Mouse (Mus musculus) forebrain, postnatal 0 days (tissue): ENCODE measurements at regions not wholly inside any gene's neighbourhood (a gene's known extent, or its start where the extent isn't known, plus 50 kb on each side); places are given as distances from the start of the nearest gene placed in this dataset.

ENCODE experiments used
- ATAC-seq: fragments of 200-750 bp; cut with Nextera tagmentation; 2 replicates; pipeline ENCODE4 v1.8.0; 2017; ENCODE audit warnings: mild to moderate bottlenecking, moderate library complexity
- DNase-seq: peaks from one replicate; pipeline ENCODE4 v3.0.0-alpha.2; 2015
- H3K27ac ChIP-seq: fragments of 300-500 bp; sonication (generic); 2 replicates; pipeline ENCODE4 v1.5.1; 2014; ENCODE audit warnings: low read depth, mild to moderate bottlenecking, antibody characterized with exemption, low read length, moderate library complexity, mixed read lengths
- H3K27me3 ChIP-seq: fragments of 300-500 bp; sonication (generic); 2 replicates; pipeline ENCODE4 v1.6.1; 2014; ENCODE audit warnings: mild to moderate bottlenecking, low read length, mixed read lengths; ENCODE audit not compliant: insufficient read depth
- H3K36me3 ChIP-seq: fragments of 300-500 bp; sonication (generic); 2 replicates; pipeline ENCODE4 v1.6.1; 2014; ENCODE audit warnings: mild to moderate bottlenecking, moderate library complexity; ENCODE audit not compliant: insufficient read depth
- H3K4me1 ChIP-seq: fragments of 300-500 bp; sonication (generic); 2 replicates; pipeline ENCODE4 v1.6.1; 2014; ENCODE audit warnings: antibody characterized with exemption; ENCODE audit not compliant: insufficient read depth
- H3K4me2 ChIP-seq: fragments of 300-500 bp; sonication (generic); 2 replicates; pipeline ENCODE4 v1.6.1; 2014; ENCODE audit warnings: low read depth, mild to moderate bottlenecking, moderate library complexity
- H3K4me3 ChIP-seq: fragments of 300-500 bp; sonication (generic); 2 replicates; pipeline ENCODE4 v1.5.1; 2014; ENCODE audit warnings: low read depth, low read length, mixed read lengths
- H3K9ac ChIP-seq: fragments of 300-500 bp; sonication (generic); 2 replicates; pipeline ENCODE4 v1.6.1; 2014; ENCODE audit warnings: mild to moderate bottlenecking
- H3K9me3 ChIP-seq: fragments of 300-500 bp; sonication (generic); 2 replicates; pipeline ENCODE4 v1.6.1; 2016; ENCODE audit warnings: low read length
- CTCF ChIP-seq: sonication (generic); IDR thresholded peaks from 2 replicates; pipeline ENCODE4 v1.5.1; 2016; ENCODE audit warnings: antibody characterized with exemption, control low read depth, low read depth
- WGBS: fragments of 180-500 bp; shearing (Covaris S2); extraction: QIAGEN DNeasy Blood & Tissue Kit; methylation state at CpG from one replicate; pipeline ENCODE4 v1.1.7; 2014; 5-methylcytosine and 5-hydroxymethylcytosine counted together

GRCm38 (mm10) chr9:31683302-31684081, 219.2 kb upstream of the Tmem45b start:
- DNase-seq (no peak), ATAC-seq (no peak)
- H3K9me3 ChIP-seq: no peaks in the 10 kb centered on the region
- no peaks in the 10 kb centered on the region for H3K36me3 ChIP-seq
- no peak for TF ChIP-seq CTCF
- H3K4me2 ChIP-seq: no peak overlapping the region
- WGBS: 18% methylated on average over 19 of the region's 19 CpGs
- H3K4me3 ChIP-seq: no peak overlapping the region
- H3K27me3 ChIP-seq: no peaks in the 10 kb centered on the region
- H3K27ac ChIP-seq: no peak overlapping the region
- H3K9ac ChIP-seq: no peak overlapping the region
- 0 out of 2 replicates have a peak, but pooled peaks cover 4% of the 10 kb centered on the region for H3K4me1 ChIP-seq

- no peak for DNase-seq
- Histone ChIP-seq H3K4me3 (no peak overlapping the region), H3K27ac (no peak overlapping the region), H3K36me3 (no peaks in the 10 kb centered on the region), H3K4me1 (no peaks in the 10 kb centered on the region), H3K9ac (no peak overlapping the region), H3K27me3 (no peaks in the 10 kb centered on the region), H3K4me2 (no peak overlapping the region), H3K9me3 (no peaks in the 10 kb centered on the region)
- TF ChIP-seq CTCF: no peak
- 40% methylated on average over 6 of the region's 6 CpGs for WGBS
- ATAC-seq: no peak
Observed at GRCm38 (mm10) chr9:31682893-31683292, 218.6 kb upstream of the Tmem45b start.

GRCm38 (mm10) chr9:31677150-31677549, 212.9 kb upstream of the Tmem45b start:
- DNase-seq: no peak
- H3K9me3 ChIP-seq: no peaks in the 10 kb centered on the region
- TF ChIP-seq CTCF: no peak
- H3K4me1 ChIP-seq: no peaks in the 10 kb centered on the region
- ATAC-seq: no peak
- H3K27me3 ChIP-seq: no peaks in the 10 kb centered on the region
- H3K4me2 ChIP-seq: no peak overlapping the region
- no peak overlapping the region for H3K9ac ChIP-seq
- no peak overlapping the region for H3K4me3 ChIP-seq
- H3K36me3 ChIP-seq: no peaks in the 10 kb centered on the region
- H3K27ac ChIP-seq: no peak overlapping the region

- no peak for TF ChIP-seq CTCF
- Histone ChIP-seq H3K9ac (no peak overlapping the region), H3K4me3 (no peak overlapping the region), H3K27ac (no peak overlapping the region), H3K4me2 (no peak overlapping the region), H3K9me3 (no peaks in the 10 kb centered on the region), H3K27me3 (no peaks in the 10 kb centered on the region), H3K4me1 (no peaks in the 10 kb centered on the region), H3K36me3 (no peaks in the 10 kb centered on the region)
- DNase-seq (peak; percentile 12), ATAC-seq (no peak)
- 64% methylated on average over 2 of the region's 2 CpGs for WGBS
Observed at GRCm38 (mm10) chr9:31659026-31659425, 194.8 kb upstream of the Tmem45b start.

GRCm38 (mm10) chr9:31657612-31658011, 193.3 kb upstream of the Tmem45b start:
- no peak for TF ChIP-seq CTCF
- Histone ChIP-seq H3K9me3 (no peaks in the 10 kb centered on the region), H3K4me2 (no peak overlapping the region), H3K9ac (no peak overlapping the region), H3K36me3 (no peaks in the 10 kb centered on the region), H3K4me3 (no peak overlapping the region), H3K27ac (no peak overlapping the region), H3K27me3 (no peaks in the 10 kb centered on the region), H3K4me1 (no peaks in the 10 kb centered on the region)
- WGBS: 80% methylated on average over 4 of the region's 4 CpGs
- DNase-seq (no peak), ATAC-seq (no peak)

- H3K4me2 ChIP-seq: no peak overlapping the region
- no peaks in the 10 kb centered on the region for H3K4me1 ChIP-seq
- no peak overlapping the region for H3K9ac ChIP-seq
- no peaks in the 10 kb centered on the region for H3K9me3 ChIP-seq
- no peak overlapping the region for H3K4me3 ChIP-seq
- no peak for TF ChIP-seq CTCF
- 90% methylated on average over 11 of the region's 11 CpGs for WGBS
- H3K36me3 ChIP-seq: no peaks in the 10 kb centered on the region
- H3K27ac ChIP-seq: no peak overlapping the region
- ATAC-seq (no peak), DNase-seq (no peak)
- H3K27me3 ChIP-seq: no peaks in the 10 kb centered on the region
Observed at GRCm38 (mm10) chr9:31656676-31657075, 192.4 kb upstream of the Tmem45b start.

- H3K27ac ChIP-seq: no peak overlapping the region
- H3K27me3 ChIP-seq: no peaks in the 10 kb centered on the region
- WGBS: 84% methylated on average over 6 of the region's 6 CpGs
- H3K4me2 ChIP-seq: no peak overlapping the region
- H3K4me1 ChIP-seq: no peaks in the 10 kb centered on the region
- no peak for ATAC-seq
- H3K9me3 ChIP-seq: no peaks in the 10 kb centered on the region
- no peaks in the 10 kb centered on the region for H3K36me3 ChIP-seq
- no peak overlapping the region for H3K4me3 ChIP-seq
- no peak for TF ChIP-seq CTCF
- no peak overlapping the region for H3K9ac ChIP-seq
- DNase-seq: no peak
Observed at GRCm38 (mm10) chr9:31654747-31655146, 190.5 kb upstream of the Tmem45b start.
